Mouse (Mus musculus): Measurements from ENCODE around the gene Ak4. TPM values are rescaled to one million over a fixed set of nuclear protein-coding genes. Genes with fewer than 3 reads are reported as not detected.

Ak4 gene
- 1.1 TPM for polyA plus RNA-seq (2015; fragmentation: Illumina TruSeq; extraction: RNeasy Lipid Tissue Mini Kit (QIAGEN cat#74804); ENCODE audit: insufficient read depth, low read depth, low replicate concordance)

DNA sequence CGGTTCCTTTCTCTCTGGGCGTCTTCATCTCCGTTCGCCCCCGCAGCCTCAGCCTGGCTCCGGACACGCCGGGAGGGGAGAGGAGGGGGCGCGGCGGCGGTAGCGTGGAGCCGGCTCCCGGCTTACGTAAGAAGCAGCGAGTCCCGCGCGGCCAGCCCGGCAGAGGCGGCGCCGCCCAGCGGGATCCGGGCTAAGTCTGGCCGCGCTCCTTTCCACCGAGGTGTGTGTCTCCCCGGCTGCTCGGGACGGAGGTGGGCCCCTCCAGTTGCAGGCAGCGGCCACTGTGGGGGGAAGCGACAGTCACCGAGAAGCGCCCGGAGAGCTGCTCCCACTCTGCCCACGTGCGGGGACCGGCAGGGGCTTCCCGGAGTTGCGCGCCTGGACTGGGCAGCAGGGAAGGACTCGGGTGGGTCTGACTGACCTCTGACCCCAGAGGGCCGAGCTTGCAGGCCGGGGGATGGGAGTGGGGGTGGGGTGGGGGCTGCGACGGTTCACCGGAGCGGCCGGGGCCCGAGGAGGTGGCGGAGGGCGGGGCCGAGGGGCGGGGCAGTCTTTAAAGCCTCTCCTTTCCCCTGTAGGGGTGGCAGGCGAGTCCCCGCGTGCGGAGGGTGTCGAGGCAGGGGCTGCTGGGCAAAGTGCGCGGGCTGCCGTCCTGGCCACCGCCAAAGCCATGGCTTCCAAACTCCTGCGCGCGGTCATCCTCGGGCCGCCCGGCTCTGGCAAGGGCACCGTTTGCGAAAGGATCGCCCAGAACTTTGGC, at the start of gene Ak4:
Gene Ak4 (plus strand): TSS at position 127 of the 760 bp plus-strand sequence.

DNA sequence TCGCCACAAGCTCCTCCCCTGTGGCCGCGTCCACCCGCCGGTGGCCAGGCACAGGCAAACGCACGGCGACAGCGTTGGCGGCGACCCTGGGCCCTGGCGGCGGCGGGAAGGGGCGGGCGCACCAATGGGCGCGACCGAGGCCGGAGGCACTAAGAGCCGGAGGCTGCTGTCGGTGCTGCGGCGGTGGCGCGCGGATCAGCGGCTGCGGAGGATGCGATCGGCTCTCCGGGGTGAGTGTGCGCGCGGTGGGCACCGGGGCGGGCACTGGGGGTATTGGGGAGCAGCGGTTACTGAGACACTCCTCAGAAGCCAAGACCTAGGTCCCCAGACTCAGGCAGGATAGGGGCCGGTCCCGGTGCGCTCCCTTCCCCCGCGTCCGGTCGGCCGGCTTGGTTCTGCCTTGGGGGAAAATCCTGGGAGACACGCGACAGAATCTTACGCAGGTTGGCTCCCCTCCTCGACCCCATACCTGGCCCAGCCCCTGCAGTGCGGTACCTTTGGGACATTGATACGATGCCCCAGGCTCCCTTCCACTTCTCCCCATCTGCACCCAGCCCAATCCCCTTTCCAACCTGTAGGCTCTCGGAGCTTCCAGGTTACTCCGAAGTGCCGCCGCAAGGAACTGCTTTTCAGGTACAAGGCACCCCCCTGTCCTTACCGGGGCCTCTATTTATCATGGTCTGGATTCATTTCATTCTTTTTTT, 77.6 kb downstream of the Ak4 start, which contains the start of gene Dnajc6:
Gene Dnajc6 (plus strand): TSS at position 115 of the 704 bp plus-strand sequence.

Other genes starting within 250 kb of the Ak4 start
- gene Jak1, start 154.0 kb upstream of the Ak4 start, polyA plus RNA-seq (2015; fragmentation: Illumina TruSeq; extraction: RNeasy Lipid Tissue Mini Kit (QIAGEN cat#74804); ENCODE audit: insufficient read depth, low read depth, low replicate concordance), result 15.4 TPM
- gene Dnajc6, start 77.4 kb downstream of the Ak4 start, polyA plus RNA-seq (2015; fragmentation: Illumina TruSeq; extraction: RNeasy Lipid Tissue Mini Kit (QIAGEN cat#74804); ENCODE audit: insufficient read depth, low read depth, low replicate concordance), result 1.3 TPM
- 15.8 TPM for gene Leprot, start 228.4 kb downstream of the Ak4 start, polyA plus RNA-seq (2015; fragmentation: Illumina TruSeq; extraction: RNeasy Lipid Tissue Mini Kit (QIAGEN cat#74804); ENCODE audit: insufficient read depth, low read depth, low replicate concordance)